Mouse (Mus musculus) embryo, embryonic 10.5 days (tissue): Measurements from ENCODE around the gene Gm44805.
A peak's percentile ranks its signal among the peaks of the same experiment; 100 is the strongest.

Experiments
- DNase-seq: peaks from one replicate; pipeline ENCODE4 v3.0.0-alpha.2; 2015; ENCODE audit warnings: low spot score

The Gm44805 gene

GRCm38 (mm10) chr7:19677872-19678271 lies 3.4 kb downstream of the Gm44805 start, which contains the start of gene Apoc2:
Gene Apoc2 (minus strand): TSS chr7:19677941.
- no peak for DNase-seq

GRCm38 (mm10) chr7:19676662-19677061 lies 4.6 kb downstream of the Gm44805 start:
- no peak for DNase-seq

- no peak for DNase-seq
These were observed 5.4 kb downstream of the Gm44805 start for GRCm38 (mm10) chr7:19675824-19676223.

GRCm38 (mm10) chr7:19673083-19673699 lies 8.0 kb downstream of the Gm44805 start:
- no peak for DNase-seq

GRCm38 (mm10) chr7:19671511-19671910 lies 9.7 kb downstream of the Gm44805 start:
- DNase-seq = no peak

GRCm38 (mm10) chr7:19668947-19669721 lies 12.1 kb downstream of the Gm44805 start:
- peak; percentile 97 for DNase-seq

GRCm38 (mm10) chr7:19667434-19667833 lies 13.8 kb downstream of the Gm44805 start:
- DNase-seq = no peak

GRCm38 (mm10) chr7:19666750-19667149 lies 14.5 kb downstream of the Gm44805 start:
- peak; percentile 9 for DNase-seq

GRCm38 (mm10) chr7:19664955-19665841 lies 16.0 kb downstream of the Gm44805 start, which contains the start of gene Clptm1:
Gene Clptm1 (minus strand): TSS chr7:19665033.
- peak; percentile 98 for DNase-seq

GRCm38 (mm10) chr7:19664455-19664954 lies 16.7 kb downstream of the Gm44805 start:
- DNase-seq = no peak

GRCm38 (mm10) chr7:19663940-19664339 lies 17.3 kb downstream of the Gm44805 start:
- no peak for DNase-seq

- DNase-seq = no peak
These were observed 28.6 kb downstream of the Gm44805 start for GRCm38 (mm10) chr7:19652614-19653013.

- no peak for DNase-seq
These were observed 30.0 kb downstream of the Gm44805 start for GRCm38 (mm10) chr7:19651063-19651786.

GRCm38 (mm10) chr7:19641223-19641622 lies 40.0 kb downstream of the Gm44805 start:
- DNase-seq = no peak

- DNase-seq = no peak
These were observed 46.0 kb downstream of the Gm44805 start for GRCm38 (mm10) chr7:19635074-19635827.

GRCm38 (mm10) chr7:19634591-19634990 lies 46.6 kb downstream of the Gm44805 start:
- DNase-seq = no peak

GRCm38 (mm10) chr7:19633855-19634254 lies 47.4 kb downstream of the Gm44805 start:
- DNase-seq = no peak

- DNase-seq = no peak
These were observed 48.0 kb downstream of the Gm44805 start for GRCm38 (mm10) chr7:19633197-19633596.

GRCm38 (mm10) chr7:19632720-19633119 lies 48.5 kb downstream of the Gm44805 start:
- no peak for DNase-seq

- DNase-seq = no peak
These were observed 48.9 kb downstream of the Gm44805 start for GRCm38 (mm10) chr7:19632275-19632674.

- DNase-seq = peak; percentile 93
These were observed 51.9 kb downstream of the Gm44805 start, which contains the start of gene Relb for GRCm38 (mm10) chr7:19629361-19629734. Gene Relb (minus strand): TSS chr7:19629438.
